Mouse (Mus musculus) retina, postnatal 1 day (tissue): Measurements from ENCODE around the gene F10.
"Not testable (repeated sequence)": the region's sequence is repeated elsewhere in the genome, so short reads cannot be mapped to it uniquely, and the experiment has no call there.

Experiments
- DNase-seq: peaks from one replicate; pipeline ENCODE4 v3.0.0-alpha.2; 2012

F10 gene

GRCm38 (mm10) chr8:13063112-13063511, 26.0 kb downstream of the F10 start:
- DNase-seq = no peak

GRCm38 (mm10) chr8:13073255-13073654, 36.1 kb downstream of the F10 start:
- no peak for DNase-seq

- DNase-seq = no peak
These were observed 37.9 kb downstream of the F10 start for GRCm38 (mm10) chr8:13075044-13075443.

GRCm38 (mm10) chr8:13075579-13075978, 38.5 kb downstream of the F10 start:
- DNase-seq = not testable (repeated sequence)

- DNase-seq = no peak
These were observed 40.4 kb downstream of the F10 start for GRCm38 (mm10) chr8:13077542-13077941.

- DNase-seq = peak; percentile 94
These were observed 67.6 kb downstream of the F10 start for GRCm38 (mm10) chr8:13104691-13105086.

- DNase-seq = peak; percentile 99
These were observed 68.2 kb downstream of the F10 start, which contains the start of the genes Pcid2 and Cul4a for GRCm38 (mm10) chr8:13105087-13105881. Gene Pcid2 (minus strand): TSS chr8:13105459. Gene Cul4a (plus strand): TSS chr8:13105621.

GRCm38 (mm10) chr8:13105908-13106551, 68.9 kb downstream of the F10 start:
- peak; percentile 68 for DNase-seq
